Mouse (Mus musculus) bone marrow, adult 2 months (tissue): ENCODE results near the gene Fam110a.

Experiments
- CTCF ChIP-seq: fragments of 200-500 bp; IDR thresholded peaks from 2 replicates; pipeline ENCODE4 v1.5.1; 2011; ENCODE audit warnings: low read length, control low read depth; ENCODE audit not compliant: control insufficient read depth, insufficient read depth
- POLR2A ChIP-seq: fragments of 200-500 bp; IDR thresholded peaks from 2 replicates; pipeline ENCODE4 v1.6.1; 2011; ENCODE audit warnings: low read depth, mild to moderate bottlenecking, control low read depth, low read length, borderline replicate concordance; ENCODE audit not compliant: control insufficient read depth

GRCm38 (mm10) chr2:151968451-151968850 is 11.6 kb downstream of the Fam110a start:
- TF ChIP-seq CTCF (no peak), POLR2A (no peak)
